Mouse (Mus musculus) bone marrow macrophage, adult 2 months (primary cell): Measurements from ENCODE around the gene Tgfbr1. TPM values are rescaled to one million over a fixed set of nuclear protein-coding genes. Genes with fewer than 3 reads are reported as not detected.
A peak's percentile ranks its signal among the peaks of the same experiment; 100 is the strongest.
"Not testable (repeated sequence)": the region's sequence is repeated elsewhere in the genome, so short reads cannot be mapped to it uniquely, and the experiment has no call there.

Source experiments
- H3K27ac ChIP-seq: 2 replicates; pipeline ENCODE4 v1.5.1; 2012; ENCODE audit warnings: low read depth, low read length; ENCODE audit not compliant: insufficient read depth
- H3K4me1 ChIP-seq: 2 replicates; pipeline ENCODE4 v1.6.1; 2012; ENCODE audit warnings: low read length; ENCODE audit not compliant: control insufficient read depth, insufficient read depth
- H3K4me3 ChIP-seq: 2 replicates; pipeline ENCODE4 v1.5.1; 2012; ENCODE audit warnings: mild to moderate bottlenecking, low read length, moderate library complexity; ENCODE audit not compliant: insufficient read depth
- CTCF ChIP-seq: IDR thresholded peaks from 2 replicates; pipeline ENCODE4 v1.5.1; 2012; ENCODE audit warnings: low read depth, mild to moderate bottlenecking, low read length, moderate library complexity
- POLR2A ChIP-seq: IDR thresholded peaks from 2 replicates; pipeline ENCODE4 v1.6.1; 2012; ENCODE audit warnings: mild to moderate bottlenecking, low read depth, low read length, borderline replicate concordance
- polyA plus RNA-seq: library from polyadenylated mRNA; stranded (reverse); fragments of >200 nt; gene quantifications from 2 replicates; pipeline ENCODE4 v1.2.4, GENCODE M21; 2012; ENCODE audit not compliant: missing spikeins, insufficient read depth, insufficient read length

Tgfbr1 gene
- polyA plus RNA-seq, 1 experiment, result 52.1 TPM

DNA sequence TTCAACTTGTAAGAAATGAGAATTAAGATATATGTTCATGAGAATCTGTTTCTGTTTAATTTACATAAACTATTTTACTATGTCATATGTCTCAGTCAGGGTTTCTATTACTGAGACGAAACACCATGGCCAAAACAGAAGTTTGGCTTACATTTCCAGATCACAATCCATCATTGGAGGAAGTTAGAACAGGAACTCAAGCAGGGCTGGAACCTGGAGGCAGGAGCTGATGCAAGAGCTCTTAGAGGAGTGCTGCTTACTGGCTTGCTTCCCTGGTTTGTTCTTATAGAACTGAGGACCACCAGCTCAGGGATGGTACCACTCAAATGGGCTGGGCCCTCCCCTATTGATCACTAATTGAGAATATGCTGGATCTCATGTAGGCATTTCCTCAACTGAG is 25.7 kb downstream of the Tgfbr1 start:
- H3K4me3 ChIP-seq, result no peak overlapping the region
- TF ChIP-seq POLR2A, result no peak
- no peak for TF ChIP-seq CTCF

DNA sequence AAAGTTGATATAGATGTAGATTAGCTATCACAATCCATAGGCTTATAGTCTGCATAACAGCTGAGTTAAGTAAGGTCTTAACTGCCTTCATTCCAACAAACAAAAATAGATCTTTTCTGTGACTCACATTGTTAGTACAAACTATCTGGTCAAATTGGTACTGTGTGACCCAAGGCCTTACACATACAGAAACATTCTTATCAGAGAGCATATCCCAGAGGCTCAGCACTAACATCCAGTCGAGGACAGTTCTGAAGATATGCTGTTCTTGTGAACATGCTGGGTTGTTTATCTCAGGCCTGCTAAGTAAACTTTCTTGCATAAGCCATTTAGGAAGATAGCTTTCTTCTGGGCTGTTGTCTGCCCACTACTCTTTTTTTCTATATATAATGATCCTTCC is 29.4 kb downstream of the Tgfbr1 start:
- no peak for TF ChIP-seq POLR2A
- no peak for TF ChIP-seq CTCF
- H3K27ac ChIP-seq, result no peak overlapping the region
- peaks cover 13% of the 10 kb centered on the region for H3K4me1 ChIP-seq
- no peak overlapping the region for H3K4me3 ChIP-seq

More for the DNA sequence above, 25.7 kb downstream of the Tgfbr1 start:
- H3K27ac ChIP-seq, result no peak overlapping the region
- H3K4me1 ChIP-seq, result peaks cover 17% of the 10 kb centered on the region

- not testable (repeated sequence) for H3K27ac ChIP-seq, H3K4me3 ChIP-seq, H3K4me1 ChIP-seq
Observed at GRCm38 (mm10) chr4:47391926-47392325, 38.9 kb downstream of the Tgfbr1 start.

DNA sequence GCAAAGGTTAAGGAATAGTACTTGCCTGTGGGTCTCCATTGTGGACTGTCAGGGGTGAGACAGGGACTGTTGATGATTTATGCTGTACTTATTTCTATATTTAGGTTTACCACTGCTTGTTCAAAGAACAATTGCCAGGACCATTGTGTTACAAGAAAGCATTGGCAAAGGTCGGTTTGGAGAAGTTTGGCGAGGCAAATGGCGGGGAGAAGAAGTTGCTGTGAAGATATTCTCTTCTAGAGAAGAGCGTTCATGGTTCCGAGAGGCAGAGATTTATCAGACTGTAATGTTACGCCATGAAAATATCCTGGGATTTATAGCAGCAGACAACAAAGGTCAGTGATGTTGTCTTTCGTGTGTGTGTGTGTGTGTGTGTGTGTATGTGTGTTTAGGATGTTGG is 43.2 kb downstream of the Tgfbr1 start:
- H3K27ac ChIP-seq, result no peak overlapping the region
- H3K4me1 ChIP-seq, result peaks cover 19% of the 10 kb centered on the region
- no peak for TF ChIP-seq CTCF
- TF ChIP-seq POLR2A, result no peak
- H3K4me3 ChIP-seq, result no peak overlapping the region

GRCm38 (mm10) chr4:47397951-47398687 is 45.1 kb downstream of the Tgfbr1 start:
- no peak overlapping the region for H3K27ac ChIP-seq
- H3K4me3 ChIP-seq, result no peak overlapping the region
- peaks cover 30% of the 10 kb centered on the region for H3K4me1 ChIP-seq
- no peak for TF ChIP-seq CTCF
- no peak for TF ChIP-seq POLR2A

DNA sequence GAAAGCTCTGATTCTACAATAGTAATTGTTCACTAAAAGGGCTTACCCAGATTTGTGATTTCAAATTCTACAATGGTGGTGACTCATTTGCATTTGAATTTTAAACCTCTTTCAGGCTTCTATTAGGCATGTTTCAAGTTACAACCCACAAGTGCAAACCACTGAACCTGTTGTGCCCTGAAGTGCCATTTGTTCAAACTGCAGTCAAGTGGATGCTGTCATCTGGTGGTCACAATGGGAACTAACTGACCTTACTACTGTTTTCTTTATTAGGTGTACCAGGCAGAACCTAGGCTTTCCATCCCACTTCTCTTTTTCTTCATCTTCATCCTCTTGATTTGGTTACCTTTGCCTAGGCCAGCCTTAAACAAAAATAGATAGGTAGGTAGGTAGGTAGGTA is 46.8 kb downstream of the Tgfbr1 start:
- TF ChIP-seq POLR2A (no peak), CTCF (no peak)
- H3K27ac ChIP-seq, result no peak overlapping the region
- H3K4me1 ChIP-seq, result peaks cover 35% of the 10 kb centered on the region
- H3K4me3 ChIP-seq, result no peak overlapping the region

GRCm38 (mm10) chr4:47400314-47400713 is 47.3 kb downstream of the Tgfbr1 start:
- TF ChIP-seq CTCF (no peak), POLR2A (no peak)
- Histone ChIP-seq H3K4me1 (peaks cover 34% of the 10 kb centered on the region), H3K4me3 (no peak overlapping the region), H3K27ac (no peak overlapping the region)

GRCm38 (mm10) chr4:47402200-47402599 is 49.2 kb downstream of the Tgfbr1 start:
- Histone ChIP-seq H3K27ac (0 out of 2 replicates have a peak overlapping the region, but pooled peaks have one; percentile 9), H3K4me3 (no peak overlapping the region), H3K4me1 (peaks cover 33% of the 10 kb centered on the region)
- TF ChIP-seq CTCF, result no peak
- TF ChIP-seq POLR2A, result no peak

- no peak overlapping the region for H3K27ac ChIP-seq
- TF ChIP-seq POLR2A, result no peak
- H3K4me3 ChIP-seq, result no peak overlapping the region
- peaks cover 21% of the 10 kb centered on the region for H3K4me1 ChIP-seq
Observed at GRCm38 (mm10) chr4:47404536-47404935, 51.5 kb downstream of the Tgfbr1 start.

DNA sequence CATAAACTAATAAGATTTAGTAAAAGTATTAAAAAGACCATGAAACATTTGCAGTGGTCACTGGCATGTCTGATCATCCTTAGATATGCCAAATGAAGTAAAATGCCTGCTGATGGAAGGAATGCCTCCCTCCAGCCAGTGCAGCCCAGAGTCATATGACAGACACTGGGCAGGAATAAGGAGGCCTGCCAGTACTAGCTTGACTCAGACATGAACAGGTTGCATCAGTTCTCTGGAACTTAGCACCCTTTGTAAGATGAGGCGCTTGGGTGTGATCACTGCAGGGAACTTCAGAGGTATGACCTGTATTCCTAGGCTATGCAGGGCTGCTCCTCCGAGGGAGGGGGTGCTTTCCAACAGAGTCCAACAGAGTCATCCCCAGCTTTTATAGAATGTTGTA is 54.1 kb downstream of the Tgfbr1 start:
- peaks cover 9% of the 10 kb centered on the region for H3K4me1 ChIP-seq
- no peak for TF ChIP-seq CTCF
- TF ChIP-seq POLR2A, result no peak
- H3K4me3 ChIP-seq, result no peak overlapping the region
- no peak overlapping the region for H3K27ac ChIP-seq

DNA sequence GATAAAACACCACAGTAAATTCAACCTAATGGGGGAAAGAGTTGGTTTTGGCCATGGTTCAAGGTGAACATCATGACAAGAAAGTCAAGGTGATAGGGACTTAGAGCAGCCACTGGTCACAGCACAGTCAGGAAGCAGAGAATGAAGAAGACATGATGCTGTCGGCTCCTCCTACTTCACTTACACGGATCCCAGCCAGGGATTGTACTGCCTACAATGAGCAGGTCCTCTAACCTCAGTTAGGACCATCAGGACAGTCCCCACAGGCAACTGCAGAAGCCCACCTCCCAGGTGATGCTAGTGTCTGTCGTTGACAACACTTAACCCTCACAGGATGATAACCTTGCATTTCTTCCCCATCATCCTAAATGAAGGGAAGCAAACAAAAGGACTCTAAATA is 64.8 kb downstream of the Tgfbr1 start:
- H3K4me3 ChIP-seq, result no peak overlapping the region
- no peak overlapping the region for H3K27ac ChIP-seq
- H3K4me1 ChIP-seq, result no peaks in the 10 kb centered on the region
- TF ChIP-seq POLR2A (no peak), CTCF (no peak)
